Mouse (Mus musculus): ENCODE data around the gene Mthfd1. TPM values are rescaled to one million over a fixed set of nuclear protein-coding genes. Genes with fewer than 3 reads are reported as not detected.

The Mthfd1 gene
- polyA plus RNA-seq, 1 experiment, result 23.4 TPM

DNA sequence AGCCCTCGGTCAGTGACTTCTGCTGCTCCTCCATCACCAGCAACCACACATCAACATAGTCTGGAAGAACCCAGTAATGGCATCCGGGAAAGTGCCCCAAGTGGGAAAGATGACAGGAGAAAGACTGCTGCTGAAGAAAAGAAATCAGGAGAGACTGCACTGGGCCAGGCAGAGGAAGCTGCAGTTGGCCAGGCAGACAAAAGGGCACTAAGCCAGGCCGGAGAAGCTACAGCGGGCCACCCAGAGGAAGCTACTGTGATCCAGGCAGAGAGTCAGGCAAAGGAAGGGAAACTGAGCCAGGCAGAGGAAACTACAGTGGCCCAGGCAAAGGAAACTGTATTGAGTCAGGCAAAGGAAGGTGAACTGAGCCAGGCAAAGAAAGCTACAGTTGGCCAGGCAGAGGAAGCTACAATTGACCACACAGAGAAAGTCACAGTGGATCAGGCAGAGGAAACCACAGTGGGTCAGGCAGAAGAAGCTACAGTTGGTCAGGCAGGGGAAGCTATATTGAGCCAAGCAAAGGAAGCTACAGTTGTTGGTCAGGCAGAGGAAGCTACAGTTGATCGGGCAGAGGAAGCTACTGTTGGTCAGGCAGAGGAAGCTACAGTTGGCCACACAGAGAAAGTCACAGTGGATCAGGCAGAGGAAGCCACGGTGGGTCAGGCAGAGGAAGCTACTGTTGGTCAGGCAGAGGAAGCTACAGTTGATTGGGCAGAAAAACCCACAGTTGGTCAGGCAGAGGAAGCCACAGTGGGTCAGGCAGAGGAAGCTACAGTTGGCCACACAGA lies 73.7 kb downstream of the Mthfd1 start:
- DNase-seq (ENCODE audit: low read depth, low spot score), result no peak
- 85% methylated on average over 6 of the region's 6 CpGs for WGBS

DNA sequence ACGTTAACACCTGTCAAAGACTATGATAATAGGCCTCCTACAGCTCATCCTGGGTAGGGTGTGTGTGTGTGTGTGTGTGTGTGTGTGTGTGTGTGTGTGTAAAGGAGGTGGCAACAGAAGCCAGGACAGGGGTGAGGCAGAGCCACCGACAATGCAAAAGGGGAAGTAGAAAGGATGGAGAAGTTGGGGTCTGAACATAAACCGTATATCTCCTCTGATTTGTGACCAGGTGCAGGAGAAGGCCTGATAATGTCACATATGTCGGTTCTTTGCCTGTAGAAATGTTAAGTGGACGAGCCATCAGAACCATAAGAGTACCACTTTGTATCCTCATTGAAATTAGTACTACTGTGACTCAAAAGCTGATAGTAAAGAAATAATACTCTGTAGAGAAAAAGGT lies 78.6 kb downstream of the Mthfd1 start:
- WGBS, result 90% methylated on average over 5 of the region's 5 CpGs
- DNase-seq (ENCODE audit: low read depth, low spot score), result no peak

DNA sequence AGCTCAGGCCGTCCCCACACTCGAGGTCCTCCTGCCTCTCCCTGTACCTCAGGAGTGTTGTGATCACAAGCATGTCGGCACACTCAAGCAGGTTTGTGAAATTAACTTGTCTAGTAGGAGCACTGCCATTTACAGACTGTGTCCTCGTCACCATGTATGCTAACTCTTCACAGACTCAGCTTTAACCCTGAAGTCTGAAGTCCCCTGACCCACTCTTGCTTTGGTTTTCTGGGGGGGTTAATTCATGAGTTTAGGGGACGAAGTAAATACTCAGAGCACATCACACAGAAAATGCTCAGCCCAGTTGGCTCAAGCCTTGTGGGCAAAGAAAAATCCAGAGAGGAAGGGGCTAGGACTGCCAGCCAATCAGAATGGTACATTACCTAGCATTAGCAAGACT lies 80.5 kb downstream of the Mthfd1 start:
- WGBS, result 80% methylated on average over 5 of the region's 5 CpGs
- no peak for DNase-seq (ENCODE audit: low read depth, low spot score)

DNA sequence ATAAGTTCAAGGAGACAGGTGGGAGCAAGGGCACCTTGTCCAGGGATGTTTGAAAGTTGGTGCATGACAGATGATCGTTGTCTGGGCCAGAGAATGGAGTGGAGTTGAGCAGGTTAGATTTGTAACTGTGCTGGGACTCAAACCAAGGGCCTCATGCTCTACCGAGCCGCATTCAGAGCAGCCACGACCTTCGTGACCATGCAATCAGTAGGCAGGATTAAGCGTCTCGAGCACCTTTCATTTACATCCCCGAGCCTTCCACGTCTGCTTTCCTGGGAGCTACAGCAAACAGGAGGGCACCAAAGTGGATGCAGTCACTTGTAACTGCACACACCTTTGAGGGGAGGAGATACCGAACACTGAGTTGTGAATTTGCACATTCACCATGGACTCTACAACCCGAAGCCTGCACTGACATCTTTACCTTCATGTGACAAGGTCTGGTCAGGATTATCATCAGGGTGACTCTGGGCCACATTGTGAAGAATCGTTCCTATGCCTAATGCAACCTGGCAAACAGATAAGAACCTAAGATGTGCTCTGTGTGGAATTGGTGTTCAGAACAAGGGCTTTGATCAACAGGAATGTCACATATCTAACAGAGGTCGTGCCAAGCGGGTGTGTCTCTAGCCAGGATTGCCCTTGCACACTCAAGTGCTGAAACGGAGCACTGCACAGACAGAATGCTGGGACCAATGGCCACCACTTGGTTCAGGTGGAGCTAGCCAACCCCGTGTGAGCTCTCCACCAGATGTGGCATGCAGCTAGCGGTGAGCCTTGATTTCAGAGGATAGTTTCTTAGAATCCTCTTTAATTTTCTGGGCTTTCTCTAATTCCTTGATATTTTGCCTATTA lies 81.2 kb downstream of the Mthfd1 start:
- WGBS, result 64% methylated on average over 17 of the region's 17 CpGs
- no peak for DNase-seq (ENCODE audit: low read depth, low spot score)

DNA sequence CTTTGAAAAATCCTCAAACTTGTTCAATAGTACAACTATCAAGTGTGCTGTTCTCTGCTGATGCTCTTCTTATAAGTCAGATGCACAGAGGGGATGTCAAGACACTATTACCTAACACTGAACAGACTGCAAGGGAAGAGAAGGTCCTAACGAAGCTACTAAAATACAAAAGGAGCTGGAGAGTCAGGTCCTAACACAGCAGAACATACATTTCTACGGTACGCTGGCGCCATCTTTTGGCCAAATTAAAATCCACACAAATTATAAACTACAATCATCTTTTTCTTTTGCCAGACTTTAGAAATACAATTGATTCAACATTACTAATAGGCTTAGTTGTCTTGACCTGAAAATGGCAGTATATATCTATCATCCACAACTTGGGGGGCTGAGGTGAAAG lies 86.0 kb downstream of the Mthfd1 start:
- WGBS, result 4% methylated on average over 4 of the region's 4 CpGs
- DNase-seq (ENCODE audit: low read depth, low spot score), result peak; percentile 25

DNA sequence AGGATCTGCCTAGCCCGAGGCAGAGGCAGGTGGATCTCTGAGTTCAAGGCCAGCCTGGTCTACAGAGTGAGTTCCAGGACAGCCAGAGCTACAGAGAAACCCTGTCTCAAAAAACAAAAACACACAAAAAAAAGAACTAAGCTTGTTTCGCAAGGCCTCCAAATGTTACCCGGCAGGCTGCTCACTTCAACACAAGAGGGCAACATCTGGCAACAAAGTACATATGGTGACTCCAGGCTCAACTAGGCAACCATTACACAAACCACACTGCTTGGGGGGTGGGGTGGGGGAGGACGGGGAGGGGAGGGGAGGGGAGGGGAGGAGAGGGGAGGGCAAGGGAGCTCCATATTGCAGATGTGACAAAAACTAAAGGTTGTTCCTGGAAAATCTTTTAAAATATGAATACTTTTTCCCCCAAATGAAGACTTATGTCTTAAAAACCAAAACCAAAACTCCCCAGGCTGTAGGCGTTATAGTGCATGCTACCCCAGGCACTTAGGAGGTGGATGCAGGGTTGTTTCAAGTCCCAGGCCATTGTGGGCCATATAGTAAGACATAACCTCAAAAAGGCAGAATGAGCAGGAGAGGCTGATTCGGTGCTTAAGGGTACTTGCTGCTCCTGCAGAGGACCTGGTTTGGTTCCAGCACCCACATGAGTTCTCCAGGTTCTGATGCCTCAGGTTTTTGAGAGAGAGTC lies 90.8 kb downstream of the Mthfd1 start:
- no peak for DNase-seq (ENCODE audit: low read depth, low spot score)
- 68% methylated on average over 6 of the region's 6 CpGs for WGBS

DNA sequence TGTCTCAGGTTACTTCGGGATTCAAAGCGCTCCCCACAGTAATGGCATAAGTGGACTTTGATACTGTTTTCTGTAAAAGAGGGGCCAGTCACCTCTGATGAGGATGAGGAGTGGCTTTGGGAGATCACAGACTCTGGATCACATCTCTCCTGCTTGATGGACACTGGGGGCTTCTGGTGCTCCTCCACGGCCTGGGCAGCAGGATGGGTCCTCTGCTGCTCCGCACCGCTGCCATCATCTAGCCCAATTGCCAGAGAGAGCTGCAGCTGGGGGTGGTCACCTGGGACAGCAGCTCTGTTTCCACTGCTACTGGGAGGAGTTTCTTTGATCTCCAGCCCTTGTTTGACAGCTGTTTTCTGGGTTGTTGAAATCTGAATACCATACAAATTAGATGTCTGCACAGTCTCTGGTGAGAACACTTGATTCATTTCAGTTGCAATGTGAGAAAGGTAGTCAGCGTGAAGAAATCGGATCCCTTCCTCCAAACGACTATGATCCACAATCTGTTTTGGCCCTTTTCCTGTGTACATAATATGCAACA lies 94.7 kb downstream of the Mthfd1 start:
- no peak for DNase-seq (ENCODE audit: low read depth, low spot score)
- 69% methylated on average over 8 of the region's 8 CpGs for WGBS

DNA sequence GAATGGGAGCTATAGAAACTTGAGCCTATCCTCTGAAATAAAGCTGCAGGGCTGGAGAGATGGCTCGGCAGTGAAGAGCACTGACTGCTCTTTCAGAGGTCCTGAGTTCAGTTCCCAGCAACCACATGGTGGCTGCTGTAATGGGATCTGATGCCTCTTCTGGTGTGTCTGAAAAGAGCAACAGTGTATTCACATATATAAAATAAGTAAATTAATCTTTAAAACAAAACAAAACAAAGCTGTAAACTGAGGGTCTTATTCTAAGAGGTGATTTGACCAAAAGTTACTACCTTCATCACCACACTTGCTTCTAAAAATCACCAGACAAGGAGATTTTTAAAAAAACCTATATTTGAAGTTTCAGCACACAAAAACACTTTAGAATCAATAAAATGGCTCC lies 105.8 kb downstream of the Mthfd1 start:
- 91% methylated on average over 1 of the region's 1 CpGs for WGBS
- DNase-seq (ENCODE audit: low read depth, low spot score), result no peak

DNA sequence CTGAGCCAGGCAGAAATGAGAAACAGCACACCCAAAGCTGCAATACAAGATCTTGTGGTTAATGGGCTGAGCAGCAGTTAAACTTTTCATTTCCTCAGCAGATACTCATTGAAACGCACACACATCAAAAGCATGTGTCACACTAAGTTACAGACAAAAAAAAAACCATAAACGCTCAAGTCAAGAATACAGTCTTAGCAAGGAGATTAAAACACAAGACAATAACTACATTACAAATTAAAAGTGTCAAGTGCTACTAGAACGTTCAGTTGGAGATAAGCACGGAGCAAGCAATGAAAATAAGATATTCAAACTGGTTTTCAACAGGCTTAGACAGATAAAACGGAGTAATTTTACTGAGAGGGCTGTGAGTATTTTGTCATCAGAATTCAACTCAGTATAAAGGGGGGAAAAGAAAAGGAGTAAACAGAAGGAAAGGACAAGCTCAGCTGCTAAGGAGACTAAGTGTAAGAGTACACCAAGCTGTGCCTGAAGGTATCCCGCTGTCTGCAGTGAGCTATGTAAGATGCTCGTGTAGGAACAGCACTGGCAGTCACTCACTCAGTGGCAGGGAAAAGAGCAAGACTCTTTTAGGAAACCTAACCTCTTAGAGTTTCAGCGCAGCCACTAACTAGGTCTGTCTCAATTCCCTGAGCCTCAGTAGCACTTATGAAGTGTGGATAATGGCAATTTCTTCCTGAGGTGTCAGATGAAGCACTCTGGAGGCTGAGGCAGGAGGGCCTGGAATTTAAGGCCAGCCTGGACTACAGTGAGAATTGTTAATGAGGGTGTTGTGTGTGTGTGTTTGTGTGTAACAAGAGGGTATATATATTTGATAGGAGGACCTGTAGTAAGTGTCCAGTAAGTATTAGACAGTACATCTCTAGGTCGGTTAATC lies 106.6 kb downstream of the Mthfd1 start:
- DNase-seq (ENCODE audit: low read depth, low spot score), result no peak

DNA sequence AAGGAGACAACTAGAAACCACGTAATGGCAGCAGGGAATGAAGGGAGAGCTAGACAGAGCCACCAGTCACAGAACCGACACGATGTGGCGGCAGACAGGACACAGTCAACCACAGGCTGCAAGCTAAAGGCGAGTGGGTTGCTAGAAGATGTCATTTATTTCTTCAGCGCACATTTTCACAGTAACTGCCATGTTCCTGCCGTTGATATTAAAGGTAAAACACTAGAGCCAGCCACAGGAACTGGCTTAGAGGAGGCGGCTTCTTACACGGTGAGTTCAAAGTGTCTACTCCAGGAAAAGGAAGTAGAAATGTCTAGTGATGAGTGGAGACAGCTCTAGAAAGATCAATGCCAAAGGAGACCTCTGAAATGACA lies 107.2 kb downstream of the Mthfd1 start:
- WGBS, result 73% methylated on average over 9 of the region's 9 CpGs
- no peak for DNase-seq (ENCODE audit: low read depth, low spot score)

More for the DNA sequence above, 106.6 kb downstream of the Mthfd1 start:
- WGBS, result 71% methylated on average over 9 of the region's 9 CpGs

DNA sequence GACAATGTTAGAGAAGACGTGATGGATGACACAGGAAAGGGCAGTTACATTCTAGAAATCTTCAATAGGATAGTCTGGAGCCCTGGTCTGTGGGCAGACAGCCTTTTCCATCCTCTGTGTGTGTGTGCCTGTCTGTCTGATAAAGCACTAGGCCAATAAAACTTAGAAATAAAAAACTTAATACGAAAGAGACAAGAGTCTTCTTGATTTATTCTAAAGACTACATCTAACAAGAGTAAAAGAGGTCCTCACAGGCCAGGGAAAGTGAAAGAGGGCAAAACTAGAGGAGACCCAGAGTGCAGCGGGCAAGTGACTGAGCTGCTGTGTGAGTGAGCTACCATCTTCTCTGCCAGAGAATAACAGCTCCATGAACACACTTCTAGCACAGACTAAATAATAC lies 111.2 kb downstream of the Mthfd1 start:
- WGBS, result 81% methylated on average over 3 of the region's 3 CpGs
- no peak for DNase-seq (ENCODE audit: low read depth, low spot score)

DNA sequence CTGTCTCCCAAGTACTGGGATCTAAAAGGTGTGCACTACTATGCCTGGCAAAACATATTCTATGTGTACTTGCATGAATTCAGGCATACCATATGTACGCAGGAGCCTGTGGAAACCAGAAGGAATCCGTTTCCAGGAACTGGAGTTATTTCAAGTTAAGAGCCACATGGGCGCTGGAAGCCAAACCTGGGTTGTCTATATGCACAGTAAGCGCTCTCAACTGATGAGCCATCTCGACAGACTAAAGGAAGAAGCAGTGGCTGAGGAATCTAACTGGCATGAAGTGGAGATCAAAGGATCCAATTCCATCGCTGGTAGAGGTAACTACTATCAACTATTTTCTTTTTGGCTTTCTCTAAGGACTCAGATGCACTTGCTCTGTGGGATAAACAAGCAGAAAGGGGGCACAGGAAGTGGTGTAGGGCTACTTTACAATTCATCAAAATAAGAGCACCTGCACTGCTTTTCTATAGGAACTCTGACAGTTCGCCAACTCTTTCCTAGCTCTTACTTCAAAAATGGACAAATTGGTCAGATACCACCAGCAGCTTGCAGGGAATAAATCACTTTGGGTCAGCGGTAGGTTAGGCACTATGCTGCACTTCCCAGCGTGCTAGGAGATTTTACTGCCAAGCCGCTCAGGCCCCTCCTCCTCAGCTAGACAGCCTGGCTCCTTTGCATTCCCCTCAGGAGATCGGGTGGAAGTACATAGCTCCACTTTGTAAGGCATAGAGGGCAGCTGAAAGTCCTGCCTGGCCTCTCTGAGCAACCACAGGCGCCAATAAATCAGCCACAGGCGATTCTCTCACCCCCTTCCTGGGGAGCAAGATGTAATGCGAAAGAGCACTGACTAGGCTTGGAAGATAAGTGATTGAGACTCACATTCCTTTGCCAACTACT lies 112.2 kb downstream of the Mthfd1 start:
- 42% methylated on average over 14 of the region's 14 CpGs for WGBS
- no peak for DNase-seq (ENCODE audit: low read depth, low spot score)

DNA sequence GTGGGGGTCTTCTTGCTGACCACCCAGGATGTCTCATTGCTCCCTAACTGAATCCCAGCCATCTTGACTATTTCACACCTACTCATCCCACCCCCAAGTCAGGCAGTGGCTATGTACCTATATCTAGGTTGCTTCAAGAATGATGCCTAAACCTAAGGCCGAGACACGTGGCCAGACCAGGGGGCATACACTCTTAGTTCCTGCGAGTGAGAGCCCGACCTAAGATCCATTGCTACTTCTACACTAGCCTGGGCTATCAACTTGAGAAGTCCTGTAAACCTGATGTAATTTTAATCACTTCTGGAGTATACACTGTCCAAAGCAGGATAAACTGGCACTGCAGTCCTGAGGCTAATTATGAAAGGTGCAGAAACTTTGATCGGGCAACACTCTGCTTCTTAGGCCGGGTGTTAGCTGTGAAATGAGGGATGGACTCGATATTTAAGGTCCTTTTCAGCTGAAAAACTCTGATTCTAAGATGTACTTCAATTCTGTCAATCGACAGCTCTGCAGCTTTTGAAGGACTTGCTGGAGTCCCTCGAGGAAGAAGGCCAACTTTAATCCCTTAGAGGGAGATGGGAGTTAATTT lies 113.2 kb downstream of the Mthfd1 start:
- 20% methylated on average over 9 of the region's 9 CpGs for WGBS
- DNase-seq (ENCODE audit: low read depth, low spot score), result no peak

DNA sequence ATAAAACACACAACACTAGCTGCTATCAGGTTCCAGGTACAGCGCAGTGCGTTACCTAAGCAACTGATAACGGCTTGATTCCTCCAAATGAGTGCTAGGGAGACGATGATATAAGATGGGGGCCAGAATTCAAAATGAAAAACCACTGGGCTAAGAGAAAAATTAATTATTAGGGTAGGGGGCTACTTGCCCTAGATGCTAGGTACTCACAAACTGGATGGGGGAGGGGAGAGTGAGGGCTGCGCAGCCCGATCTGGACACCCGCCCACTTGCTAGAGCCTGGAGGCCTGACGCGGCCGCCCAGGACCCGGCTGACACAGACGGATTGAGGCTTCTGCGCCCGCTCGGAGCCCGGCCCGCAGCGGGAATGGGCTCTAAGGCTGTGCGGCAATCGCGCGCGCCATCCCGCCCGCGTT lies 113.7 kb downstream of the Mthfd1 start:
- DNase-seq (ENCODE audit: low read depth, low spot score), result no peak
- 2% methylated on average over 26 of the region's 26 CpGs for WGBS
